Mouse (Mus musculus): ENCODE data around the gene Fam210b. TPM values are rescaled to one million over a fixed set of nuclear protein-coding genes. Genes with fewer than 3 reads are reported as not detected.
A peak's percentile ranks its signal among the peaks of the same experiment; 100 is the strongest.
"Not testable (repeated sequence)": the region's sequence is repeated elsewhere in the genome, so short reads cannot be mapped to it uniquely, and the experiment has no call there.

Gene Fam210b
- total RNA-seq (2021) = 10 to 100 TPM; 25.9 to 27.7 TPM

- peak; percentile 88 to 90 for DNase-seq (ENCODE audit: extremely low spot score in 1 of 2, low spot score in 1 of 2)
These were observed at the start of gene Fam210b for GRCm38 (mm10) chr2:172345258-172345738. TSS of gene Fam210b (plus strand) at chr2:172345565.

GRCm38 (mm10) chr2:172298083-172298482 is 47.3 kb upstream of the Fam210b start:
- DNase-seq (ENCODE audit: extremely low spot score in 1 of 2, low spot score in 1 of 2) = no peak

- DNase-seq (ENCODE audit: extremely low spot score in 1 of 2, low spot score in 1 of 2) = no peak
These were observed 46.8 kb upstream of the Fam210b start for GRCm38 (mm10) chr2:172298542-172298941.

- no peak for DNase-seq (ENCODE audit: extremely low spot score in 1 of 2, low spot score in 1 of 2)
These were observed 46.0 kb upstream of the Fam210b start for GRCm38 (mm10) chr2:172299126-172299921.

GRCm38 (mm10) chr2:172302396-172302795 is 43.0 kb upstream of the Fam210b start:
- DNase-seq (ENCODE audit: extremely low spot score in 1 of 2, low spot score in 1 of 2) = no peak

- DNase-seq (ENCODE audit: extremely low spot score in 1 of 2, low spot score in 1 of 2) = no peak
These were observed 41.2 kb upstream of the Fam210b start for GRCm38 (mm10) chr2:172304118-172304708.

- not testable (repeated sequence) for DNase-seq (ENCODE audit: extremely low spot score in 1 of 2, low spot score in 1 of 2)
These were observed 39.8 kb upstream of the Fam210b start for GRCm38 (mm10) chr2:172305546-172305945.

GRCm38 (mm10) chr2:172306544-172306943 is 38.8 kb upstream of the Fam210b start:
- no peak for DNase-seq (ENCODE audit: extremely low spot score in 1 of 2, low spot score in 1 of 2)

GRCm38 (mm10) chr2:172311731-172312130 is 33.6 kb upstream of the Fam210b start:
- DNase-seq (ENCODE audit: extremely low spot score in 1 of 2, low spot score in 1 of 2) = no peak

GRCm38 (mm10) chr2:172320878-172321277 is 24.5 kb upstream of the Fam210b start:
- peak in 1 of 2 experiments; percentile 43 for DNase-seq (ENCODE audit: extremely low spot score in 1 of 2, low spot score in 1 of 2)

- DNase-seq (ENCODE audit: extremely low spot score in 1 of 2, low spot score in 1 of 2) = no peak
These were observed 17.1 kb upstream of the Fam210b start for GRCm38 (mm10) chr2:172328248-172328647.

- DNase-seq (ENCODE audit: extremely low spot score in 1 of 2, low spot score in 1 of 2) = peak; percentile 64 to 81
These were observed 16.2 kb upstream of the Fam210b start for GRCm38 (mm10) chr2:172329179-172329578.

GRCm38 (mm10) chr2:172338206-172338942 is 7.0 kb upstream of the Fam210b start:
- no peak for DNase-seq (ENCODE audit: extremely low spot score in 1 of 2, low spot score in 1 of 2)

- DNase-seq (ENCODE audit: extremely low spot score in 1 of 2, low spot score in 1 of 2) = no peak
These were observed 4.4 kb upstream of the Fam210b start for GRCm38 (mm10) chr2:172340936-172341335.

GRCm38 (mm10) chr2:172341606-172342005 is 3.8 kb upstream of the Fam210b start:
- no peak for DNase-seq (ENCODE audit: extremely low spot score in 1 of 2, low spot score in 1 of 2)

- DNase-seq (ENCODE audit: extremely low spot score in 1 of 2, low spot score in 1 of 2) = no peak
These were observed 1.6 kb upstream of the Fam210b start for GRCm38 (mm10) chr2:172343751-172344150.

GRCm38 (mm10) chr2:172344669-172345068 is 696 bp upstream of the Fam210b start:
- no peak for DNase-seq (ENCODE audit: extremely low spot score in 1 of 2, low spot score in 1 of 2)

GRCm38 (mm10) chr2:172346034-172346929 is 917 bp downstream of the Fam210b start:
- DNase-seq (ENCODE audit: extremely low spot score in 1 of 2, low spot score in 1 of 2) = no peak

- no peak for DNase-seq (ENCODE audit: extremely low spot score in 1 of 2, low spot score in 1 of 2)
These were observed 1.7 kb downstream of the Fam210b start for GRCm38 (mm10) chr2:172346933-172347611.
